Mouse (Mus musculus) hindbrain, embryonic 14.5 days (tissue): ENCODE results near the gene Slc25a34. TPM values are rescaled to one million over a fixed set of nuclear protein-coding genes. Genes with fewer than 3 reads are reported as not detected.
A peak's percentile ranks its signal among the peaks of the same experiment; 100 is the strongest.

Source experiments
- ATAC-seq: fragments of 200-750 bp; cut with Nextera tagmentation; 2 replicates; pipeline ENCODE4 v1.8.0; 2017; ENCODE audit warnings: moderate number of reproducible peaks, mild to moderate bottlenecking, moderate TSS enrichment, moderate library complexity; ENCODE audit not compliant: low FRiP score
- DNase-seq: peaks from one replicate; pipeline ENCODE4 v3.0.0-alpha.2; 2015; ENCODE audit warnings: low spot score
- H3K27ac ChIP-seq: fragments of 300-500 bp; sonication (generic); 2 replicates; pipeline ENCODE4 v1.5.1; 2014; ENCODE audit warnings: mild to moderate bottlenecking, moderate library complexity
- H3K27me3 ChIP-seq: fragments of 300-500 bp; sonication (generic); 2 replicates; pipeline ENCODE4 v1.6.1; 2014; ENCODE audit warnings: mild to moderate bottlenecking, low read length, mixed read lengths; ENCODE audit not compliant: control insufficient read depth, insufficient read depth
- H3K36me3 ChIP-seq: fragments of 300-500 bp; sonication (generic); replicated peaks from 2 replicates; pipeline ENCODE4 v1.6.1; 2014; ENCODE audit not compliant: control insufficient read depth, insufficient read depth
- H3K4me1 ChIP-seq: fragments of 300-500 bp; sonication (generic); replicated peaks from 2 replicates; pipeline ENCODE4 v1.6.1; 2014; ENCODE audit warnings: antibody characterized with exemption, low read length, mixed read lengths; ENCODE audit not compliant: control insufficient read depth, insufficient read depth
- H3K4me2 ChIP-seq: fragments of 300-500 bp; sonication (generic); replicated peaks from 2 replicates; pipeline ENCODE4 v1.6.1; 2014; ENCODE audit warnings: mild to moderate bottlenecking, moderate library complexity
- H3K4me3 ChIP-seq: fragments of 300-500 bp; sonication (generic); replicated peaks from 2 replicates; pipeline ENCODE4 v1.5.1; 2014; ENCODE audit warnings: mild to moderate bottlenecking, low read length
- H3K9ac ChIP-seq: fragments of 300-500 bp; sonication (generic); 2 replicates; pipeline ENCODE4 v1.6.1; 2014
- H3K9me3 ChIP-seq: fragments of 300-500 bp; sonication (generic); 2 replicates; pipeline ENCODE4 v1.6.1; 2016; ENCODE audit warnings: low read length; ENCODE audit not compliant: control insufficient read depth
- WGBS: fragments of 180-500 bp; shearing (Covaris S2); extraction: QIAGEN DNeasy Blood & Tissue Kit; methylation state at CpG from one replicate; pipeline ENCODE4 v1.1.7; 2014; 5-methylcytosine and 5-hydroxymethylcytosine counted together
- polyA plus RNA-seq: library from polyadenylated mRNA; unstranded; fragments of >200 nt; fragmentation: Nextera tagmentation; extraction: Ambion mirVana; gene quantifications from 2 replicates; pipeline ENCODE4 v1.2.1, GENCODE M21; 2014

Slc25a34 gene
- polyA plus RNA-seq, 1 experiment from 2014 or later, result not detected

DNA sequence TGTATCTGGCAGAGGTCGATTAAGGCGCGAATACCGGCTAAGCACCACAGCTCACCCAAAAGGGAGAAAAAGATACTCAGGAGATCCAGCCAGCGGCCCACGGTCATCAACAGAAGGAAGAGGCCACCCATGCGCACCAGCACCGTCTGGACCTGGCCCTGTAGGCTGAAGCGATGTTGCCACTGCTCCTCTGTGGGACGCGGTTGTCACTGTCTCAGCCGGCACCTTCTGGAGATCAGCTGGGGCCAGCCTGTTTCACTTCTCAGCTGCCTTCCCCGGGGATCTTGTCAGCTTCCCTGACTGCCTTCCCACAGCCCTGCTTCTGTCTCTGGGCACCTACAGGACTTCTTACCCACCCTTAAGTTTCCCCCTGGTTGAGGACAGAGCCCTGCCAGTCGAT, 8.7 kb downstream of the Slc25a34 start:
- Histone ChIP-seq H3K9ac (no peak overlapping the region), H3K4me3 (no peak overlapping the region), H3K36me3 (no peaks in the 10 kb centered on the region), H3K4me1 (peaks cover 8% of the 10 kb centered on the region), H3K27me3 (peaks cover 10% of the 10 kb centered on the region), H3K4me2 (no peak overlapping the region), H3K9me3 (no peaks in the 10 kb centered on the region), H3K27ac (no peak overlapping the region)
- ATAC-seq (no peak), DNase-seq (no peak)
- 82% methylated on average over 14 of the region's 14 CpGs for WGBS

- 78% methylated on average over 6 of the region's 6 CpGs for WGBS
- Histone ChIP-seq H3K9ac (no peak overlapping the region), H3K4me2 (no peak overlapping the region), H3K9me3 (no peaks in the 10 kb centered on the region), H3K4me1 (no peaks in the 10 kb centered on the region), H3K27me3 (no peaks in the 10 kb centered on the region), H3K36me3 (no peaks in the 10 kb centered on the region), H3K4me3 (no peak overlapping the region), H3K27ac (no peak overlapping the region)
- ATAC-seq, result no peak
- DNase-seq, result no peak
These were observed 14.1 kb downstream of the Slc25a34 start for GRCm38 (mm10) chr4:141609538-141609937.

- Histone ChIP-seq H3K9ac (no peak within 1 kb of the TSS), H3K4me1 (no peaks in the 10 kb centered on the region), H3K4me2 (no peak within 1 kb of the TSS), H3K27me3 (no peaks in the 10 kb centered on the region), H3K27ac (no peak within 1 kb of the TSS), H3K36me3 (no peaks in the 10 kb centered on the region), H3K9me3 (no peaks in the 10 kb centered on the region), H3K4me3 (no peak within 1 kb of the TSS)
- ATAC-seq (no peak), DNase-seq (no peak)
- WGBS, result 88% methylated on average over 11 of the region's 11 CpGs
These were observed 17.8 kb downstream of the Slc25a34 start, which contains the start of gene Fblim1 for GRCm38 (mm10) chr4:141605861-141606260. Fblim1 (minus strand) TSS chr4:141606096.

DNA sequence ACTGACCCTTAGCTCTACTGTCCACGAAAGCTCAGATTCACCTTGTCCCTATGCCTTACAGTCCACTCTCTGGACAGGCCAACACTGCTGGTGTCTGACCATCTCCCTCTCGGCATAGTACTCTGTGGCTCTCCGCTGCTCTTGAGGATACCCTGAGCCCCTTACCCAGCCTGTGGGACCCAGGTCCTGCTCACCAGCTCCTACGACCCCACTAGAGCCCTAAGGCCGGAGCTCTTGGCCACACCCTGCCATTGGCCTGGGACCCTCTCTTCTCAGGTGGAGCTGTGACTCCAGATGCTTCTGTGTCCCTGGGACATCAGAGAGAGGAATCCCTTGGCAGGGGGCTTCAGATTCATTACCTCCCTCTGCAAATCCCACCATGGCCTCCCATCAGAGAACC, 18.2 kb downstream of the Slc25a34 start:
- 92% methylated on average over 5 of the region's 5 CpGs for WGBS
- no peak overlapping the region for H3K27ac ChIP-seq
- no peak overlapping the region for H3K9ac ChIP-seq
- no peaks in the 10 kb centered on the region for H3K36me3 ChIP-seq
- ATAC-seq (no peak), DNase-seq (no peak)
- no peaks in the 10 kb centered on the region for H3K9me3 ChIP-seq
- H3K4me3 ChIP-seq, result no peak overlapping the region
- no peaks in the 10 kb centered on the region for H3K4me1 ChIP-seq
- H3K27me3 ChIP-seq, result no peaks in the 10 kb centered on the region
- no peak overlapping the region for H3K4me2 ChIP-seq

DNA sequence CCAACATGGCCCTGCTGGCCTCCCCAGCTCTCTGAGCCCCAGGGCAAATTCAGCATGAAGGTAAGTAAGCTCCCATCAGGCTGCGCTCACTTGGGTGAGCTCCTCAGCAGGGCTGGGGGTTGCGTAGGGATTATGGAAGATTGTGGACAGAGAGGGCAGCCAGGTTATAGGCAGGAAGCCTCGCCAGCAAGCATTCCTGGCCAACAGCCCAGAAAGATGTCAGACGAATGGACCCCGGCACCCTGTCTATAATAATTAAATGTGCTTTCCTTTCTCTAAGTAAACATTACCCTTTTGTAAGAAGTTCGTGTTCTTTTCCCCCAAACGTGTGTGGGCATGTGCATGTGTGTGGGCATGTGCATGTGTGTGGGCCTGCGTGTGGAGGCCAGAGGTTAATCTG, 19.1 kb downstream of the Slc25a34 start:
- H3K9me3 ChIP-seq, result no peaks in the 10 kb centered on the region

DNA sequence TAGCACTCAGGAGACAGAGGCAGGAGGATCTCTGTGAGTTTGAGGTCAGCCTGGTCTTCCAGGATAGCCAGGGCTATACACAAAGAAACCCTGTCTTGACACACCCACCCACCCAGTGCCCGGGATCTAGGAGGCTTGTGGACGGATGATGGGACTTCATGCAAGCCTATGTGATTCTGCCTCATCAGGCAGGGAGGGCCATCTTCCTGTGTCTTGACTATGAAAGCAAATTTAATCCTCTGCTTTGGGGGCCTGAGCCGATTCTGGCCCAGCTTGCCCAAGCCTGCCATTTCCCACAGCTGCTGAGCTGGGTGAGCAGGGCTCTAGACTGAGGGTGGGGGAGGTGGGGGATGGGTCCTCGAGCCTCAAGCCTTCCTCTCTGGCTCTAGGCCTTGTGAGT, 19.7 kb downstream of the Slc25a34 start:
- Histone ChIP-seq H3K27ac (no peak overlapping the region), H3K9me3 (no peaks in the 10 kb centered on the region), H3K4me3 (no peak overlapping the region), H3K4me1 (peaks cover 3% of the 10 kb centered on the region), H3K27me3 (no peaks in the 10 kb centered on the region), H3K4me2 (no peak overlapping the region), H3K36me3 (no peaks in the 10 kb centered on the region), H3K9ac (no peak overlapping the region)
- no peak for DNase-seq
- WGBS, result 76% methylated on average over 4 of the region's 4 CpGs
- ATAC-seq, result no peak

More for the DNA sequence above, 19.1 kb downstream of the Slc25a34 start:
- WGBS, result 66% methylated on average over 8 of the region's 8 CpGs
- H3K4me1 ChIP-seq, result no peaks in the 10 kb centered on the region
- H3K4me3 ChIP-seq, result no peak overlapping the region
- H3K9ac ChIP-seq, result no peak overlapping the region
- ATAC-seq (no peak), DNase-seq (no peak)
- H3K4me2 ChIP-seq, result no peak overlapping the region
- no peaks in the 10 kb centered on the region for H3K36me3 ChIP-seq
- H3K27ac ChIP-seq, result no peak overlapping the region
- no peaks in the 10 kb centered on the region for H3K27me3 ChIP-seq

DNA sequence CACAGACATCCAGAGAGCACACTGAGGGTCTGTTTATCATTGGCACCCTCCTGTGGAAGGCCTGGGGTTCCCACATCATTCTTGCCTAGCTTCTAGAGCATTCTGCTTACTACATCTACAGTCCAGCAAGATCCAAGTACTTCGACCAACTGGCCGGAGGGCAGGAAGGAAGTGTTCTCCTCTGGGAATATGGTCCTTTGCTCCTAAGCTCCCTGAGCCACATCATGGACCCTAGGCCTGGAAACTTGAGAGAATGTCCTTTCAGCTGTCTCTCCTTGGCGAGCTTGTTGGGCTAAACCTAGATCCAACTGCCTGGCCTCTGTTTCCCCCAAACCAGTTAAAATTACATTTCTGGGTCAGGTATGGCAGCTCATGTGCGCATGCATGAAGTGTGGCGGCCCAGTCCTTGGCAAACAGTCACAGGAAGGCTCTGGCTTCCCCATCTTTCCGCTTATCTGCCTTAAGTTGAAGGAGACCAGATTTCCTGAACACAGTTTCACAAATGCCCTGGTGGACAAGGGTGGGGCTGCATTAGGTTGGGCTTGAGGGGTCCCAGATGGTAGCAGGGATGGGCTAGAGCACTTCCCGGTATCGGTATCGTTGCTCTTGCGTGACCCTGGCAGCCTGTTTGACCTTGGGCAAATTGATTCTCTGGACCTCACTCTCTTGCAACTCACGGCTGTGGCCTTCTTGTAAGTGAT, 20.9 kb downstream of the Slc25a34 start:
- ATAC-seq, result no peak
- peaks cover 14% of the 10 kb centered on the region for H3K4me1 ChIP-seq

GRCm38 (mm10) chr4:141601148-141601862, 22.3 kb downstream of the Slc25a34 start:
- WGBS, result 70% methylated on average over 12 of the region's 12 CpGs
- H3K4me1 ChIP-seq, result peaks cover 14% of the 10 kb centered on the region
- no peak for ATAC-seq
- H3K27ac ChIP-seq, result no peak overlapping the region
- no peaks in the 10 kb centered on the region for H3K9me3 ChIP-seq
- H3K9ac ChIP-seq, result no peak overlapping the region
- no peaks in the 10 kb centered on the region for H3K27me3 ChIP-seq
- no peak overlapping the region for H3K4me3 ChIP-seq
- DNase-seq, result no peak
- no peaks in the 10 kb centered on the region for H3K36me3 ChIP-seq
- no peak overlapping the region for H3K4me2 ChIP-seq

More for the DNA sequence above, 20.9 kb downstream of the Slc25a34 start:
- Histone ChIP-seq H3K9me3 (no peaks in the 10 kb centered on the region), H3K4me3 (no peak overlapping the region), H3K36me3 (no peaks in the 10 kb centered on the region), H3K27ac (no peak overlapping the region), H3K4me2 (no peak overlapping the region), H3K9ac (no peak overlapping the region), H3K27me3 (no peaks in the 10 kb centered on the region)
- WGBS, result 81% methylated on average over 11 of the region's 11 CpGs
- DNase-seq, result no peak

GRCm38 (mm10) chr4:141600364-141600763, 23.3 kb downstream of the Slc25a34 start:
- no peaks in the 10 kb centered on the region for H3K27me3 ChIP-seq
- no peaks in the 10 kb centered on the region for H3K9me3 ChIP-seq
- ATAC-seq (peak; percentile 12; the same call in 1 of the 2 replicates), DNase-seq (no peak)
- H3K36me3 ChIP-seq, result no peaks in the 10 kb centered on the region
- peak overlapping the region; percentile 81; the same call in 1 of the 2 replicates for H3K9ac ChIP-seq
- H3K27ac ChIP-seq, result peak overlapping the region; percentile 17; the same call in 1 of the 2 replicates
- H3K4me3 ChIP-seq, result peak overlapping the region; percentile 66; the same call in 1 of the 2 replicates
- peak overlapping the region; percentile 88 for H3K4me2 ChIP-seq
- peaks cover 14% of the 10 kb centered on the region for H3K4me1 ChIP-seq
- WGBS, result 27% methylated on average over 6 of the region's 6 CpGs
